Mouse (Mus musculus) lung, postnatal 0 days (tissue): ENCODE results near the gene Vav2. TPM values are rescaled to one million over a fixed set of nuclear protein-coding genes. Genes with fewer than 3 reads are reported as not detected.

ENCODE experiments used
- ATAC-seq: fragments of 200-750 bp; cut with Nextera tagmentation; 2 replicates; pipeline ENCODE4 v1.8.0; 2017; ENCODE audit warnings: moderate library complexity
- DNase-seq: peaks from one replicate; pipeline ENCODE4 v3.0.0-alpha.2; 2016; ENCODE audit warnings: low spot score
- H3K27ac ChIP-seq: fragments of 300-500 bp; sonication (generic); 2 replicates; pipeline ENCODE4 v1.5.1; 2014; ENCODE audit warnings: antibody characterized with exemption, mild to moderate bottlenecking, low read length, mixed read lengths
- H3K27me3 ChIP-seq: fragments of 300-500 bp; sonication (generic); replicated peaks from 2 replicates; pipeline ENCODE4 v1.6.1; 2014; ENCODE audit warnings: low read length, mixed read lengths; ENCODE audit not compliant: insufficient read depth
- H3K36me3 ChIP-seq: fragments of 300-500 bp; sonication (generic); 2 replicates; pipeline ENCODE4 v1.6.1; 2014; ENCODE audit warnings: low read length, mixed read lengths; ENCODE audit not compliant: insufficient read depth
- H3K4me1 ChIP-seq: fragments of 300-500 bp; sonication (generic); 2 replicates; pipeline ENCODE4 v1.6.1; 2014; ENCODE audit warnings: antibody characterized with exemption, low read depth, low read length, mixed read lengths; ENCODE audit not compliant: insufficient read depth
- H3K4me2 ChIP-seq: fragments of 300-500 bp; sonication (generic); replicated peaks from 2 replicates; pipeline ENCODE4 v1.6.1; 2014; ENCODE audit warnings: low read depth, mild to moderate bottlenecking, low read length, moderate library complexity, mixed read lengths
- H3K4me3 ChIP-seq: fragments of 300-500 bp; sonication (generic); 2 replicates; pipeline ENCODE4 v1.5.1; 2014; ENCODE audit warnings: low read depth, low read length
- H3K9ac ChIP-seq: fragments of 300-500 bp; sonication (generic); replicated peaks from 2 replicates; pipeline ENCODE4 v1.6.1; 2014; ENCODE audit warnings: low read depth, mild to moderate bottlenecking
- H3K9me3 ChIP-seq: fragments of 300-500 bp; sonication (generic); 2 replicates; pipeline ENCODE4 v1.6.1; 2016; ENCODE audit warnings: low read length, mixed read lengths
- CTCF ChIP-seq: IDR thresholded peaks from 2 replicates; pipeline ENCODE4 v1.5.1; 2016; ENCODE audit warnings: antibody characterized with exemption, mild to moderate bottlenecking
- EP300 ChIP-seq: IDR thresholded peaks from 2 replicates; pipeline ENCODE4 v1.6.1; 2016; ENCODE audit warnings: antibody characterized with exemption, mild to moderate bottlenecking, control low read depth
- WGBS: fragments of 180-500 bp; shearing (Covaris S2); extraction: QIAGEN DNeasy Blood & Tissue Kit; methylation state at CpG from one replicate; pipeline ENCODE4 v1.1.7; 2014; 5-methylcytosine and 5-hydroxymethylcytosine counted together
- polyA plus RNA-seq: library from polyadenylated mRNA; unstranded; fragments of >200 nt; fragmentation: Nextera tagmentation; extraction: Ambion mirVana; gene quantifications from 2 replicates; pipeline ENCODE4 v1.2.1, GENCODE M21; 2015

Gene Vav2
- polyA plus RNA-seq, 1 experiment from 2014 or later, result 12.1 TPM

DNA sequence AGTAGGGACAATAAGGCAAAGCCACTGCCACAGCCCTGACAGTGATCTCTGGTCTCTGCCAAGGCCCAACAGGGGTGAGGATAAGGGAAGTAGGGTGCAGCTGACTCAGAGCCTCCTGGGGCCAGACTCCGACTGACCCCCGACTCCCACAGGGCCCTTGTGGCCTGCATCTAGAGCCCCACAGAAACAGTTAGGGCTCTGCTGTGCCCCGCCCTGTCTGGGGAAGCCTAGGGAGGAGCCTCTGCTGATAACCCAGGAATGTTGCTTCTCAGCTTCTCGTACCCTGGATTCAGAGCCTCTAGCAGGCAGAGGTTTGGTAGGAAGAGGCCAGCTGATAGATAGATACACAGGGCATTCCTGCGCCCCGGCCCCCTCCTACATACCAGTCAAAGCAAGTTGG lies 99.8 kb downstream of the Vav2 start:
- 33% methylated on average over 6 of the region's 6 CpGs for WGBS
- no peak overlapping the region for H3K9ac ChIP-seq
- ATAC-seq (peak; percentile 42), DNase-seq (peak; percentile 68)
- H3K4me2 ChIP-seq, result no peak overlapping the region
- H3K27ac ChIP-seq, result peak overlapping the region; percentile 89
- peaks cover 29% of the 10 kb centered on the region for H3K4me1 ChIP-seq
- no peak overlapping the region for H3K4me3 ChIP-seq
- TF ChIP-seq EP300 (no peak; the same call in 1 of the 2 replicates), CTCF (no peak)
- H3K36me3 ChIP-seq, result no peaks in the 10 kb centered on the region
- H3K9me3 ChIP-seq, result no peaks in the 10 kb centered on the region
- no peaks in the 10 kb centered on the region for H3K27me3 ChIP-seq

- no peaks in the 10 kb centered on the region for H3K27me3 ChIP-seq
- 76% methylated on average over 7 of the region's 7 CpGs for WGBS
Measured at GRCm38 (mm10) chr2:27326357-27326756, 100.5 kb downstream of the Vav2 start.

GRCm38 (mm10) chr2:27324690-27325089 lies 102.1 kb downstream of the Vav2 start:
- no peak for ATAC-seq
- no peaks in the 10 kb centered on the region for H3K9me3 ChIP-seq
- no peaks in the 10 kb centered on the region for H3K27me3 ChIP-seq
- no peak for DNase-seq
- H3K4me3 ChIP-seq, result no peak overlapping the region
- H3K27ac ChIP-seq, result peak overlapping the region; percentile 54; the same call in 1 of the 2 replicates
- no peak overlapping the region; the same call in 1 of the 2 replicates for H3K4me2 ChIP-seq
- WGBS, result 21% methylated on average over 2 of the region's 2 CpGs
- TF ChIP-seq CTCF (no peak), EP300 (no peak)
- no peak overlapping the region for H3K9ac ChIP-seq
- H3K4me1 ChIP-seq, result peaks cover 25% of the 10 kb centered on the region
- H3K36me3 ChIP-seq, result no peaks in the 10 kb centered on the region

More at GRCm38 (mm10) chr2:27326357-27326756, 100.5 kb downstream of the Vav2 start:
- Histone ChIP-seq H3K4me2 (no peak overlapping the region), H3K9ac (no peak overlapping the region), H3K9me3 (no peaks in the 10 kb centered on the region), H3K36me3 (no peaks in the 10 kb centered on the region), H3K4me3 (no peak overlapping the region), H3K4me1 (peaks cover 27% of the 10 kb centered on the region), H3K27ac (no peak overlapping the region; the same call in 1 of the 2 replicates)
- no peak for DNase-seq
- TF ChIP-seq EP300, result no peak
- TF ChIP-seq CTCF, result no peak
- no peak for ATAC-seq

DNA sequence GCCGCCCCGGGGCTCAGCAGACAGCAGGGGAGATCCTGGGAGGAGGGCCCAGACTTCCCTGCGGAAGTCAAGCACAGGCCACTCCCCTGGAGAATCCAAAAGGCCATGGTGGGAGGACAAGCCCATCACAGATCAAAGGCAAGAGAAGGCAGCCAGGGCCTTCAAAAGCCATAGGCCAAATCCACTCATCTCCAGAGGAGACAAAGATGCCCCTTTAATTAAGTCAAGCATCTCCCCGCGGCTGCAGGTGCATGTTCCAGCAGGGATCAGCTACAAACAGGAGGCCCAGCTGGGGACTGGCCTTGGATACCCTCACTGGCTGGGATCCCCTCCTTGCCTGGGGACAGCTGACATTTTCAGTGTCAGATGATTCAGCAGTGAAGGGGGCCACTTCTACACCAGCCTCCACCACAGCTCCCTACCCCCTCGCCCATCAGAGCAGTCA lies 105.4 kb downstream of the Vav2 start:
- H3K4me3 ChIP-seq, result no peak overlapping the region
- no peaks in the 10 kb centered on the region for H3K27me3 ChIP-seq
- TF ChIP-seq EP300, result no peak
- no peak for TF ChIP-seq CTCF
- no peak overlapping the region for H3K4me2 ChIP-seq
- H3K27ac ChIP-seq, result no peak overlapping the region
- 47% methylated on average over 6 of the region's 6 CpGs for WGBS
- H3K9ac ChIP-seq, result no peak overlapping the region
- DNase-seq, result no peak
- ATAC-seq, result no peak
- H3K4me1 ChIP-seq, result peaks cover 2% of the 10 kb centered on the region; the same call in 1 of the 2 replicates
- H3K36me3 ChIP-seq, result no peaks in the 10 kb centered on the region
- no peaks in the 10 kb centered on the region for H3K9me3 ChIP-seq

DNA sequence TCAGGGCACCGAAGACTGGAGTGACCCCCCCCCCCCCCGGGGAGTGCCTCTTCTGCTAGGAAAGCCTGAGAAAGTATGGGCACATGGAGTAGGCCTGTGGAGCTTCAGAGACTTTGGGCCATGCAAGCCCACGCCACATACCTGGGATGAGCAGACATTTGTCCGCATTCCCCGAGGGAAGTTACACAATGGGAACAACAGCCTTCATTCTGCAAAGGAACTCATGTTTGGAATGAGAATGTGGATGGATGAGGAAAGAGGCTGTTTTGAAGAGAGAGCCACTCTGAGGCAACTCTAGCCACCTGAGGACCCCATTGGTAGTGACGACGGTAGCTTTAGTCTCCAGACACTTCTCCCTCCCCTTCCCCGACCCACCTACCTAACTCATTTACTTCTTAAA lies 106.0 kb downstream of the Vav2 start:
- Histone ChIP-seq H3K9ac (no peak overlapping the region), H3K4me1 (no peaks in the 10 kb centered on the region; the same call in 1 of the 2 replicates), H3K4me3 (no peak overlapping the region), H3K4me2 (no peak overlapping the region), H3K9me3 (no peaks in the 10 kb centered on the region), H3K27me3 (no peaks in the 10 kb centered on the region), H3K27ac (no peak overlapping the region), H3K36me3 (no peaks in the 10 kb centered on the region)
- ATAC-seq (no peak), DNase-seq (no peak)
- no peak for TF ChIP-seq CTCF
- TF ChIP-seq EP300, result no peak
- 73% methylated on average over 8 of the region's 8 CpGs for WGBS

DNA sequence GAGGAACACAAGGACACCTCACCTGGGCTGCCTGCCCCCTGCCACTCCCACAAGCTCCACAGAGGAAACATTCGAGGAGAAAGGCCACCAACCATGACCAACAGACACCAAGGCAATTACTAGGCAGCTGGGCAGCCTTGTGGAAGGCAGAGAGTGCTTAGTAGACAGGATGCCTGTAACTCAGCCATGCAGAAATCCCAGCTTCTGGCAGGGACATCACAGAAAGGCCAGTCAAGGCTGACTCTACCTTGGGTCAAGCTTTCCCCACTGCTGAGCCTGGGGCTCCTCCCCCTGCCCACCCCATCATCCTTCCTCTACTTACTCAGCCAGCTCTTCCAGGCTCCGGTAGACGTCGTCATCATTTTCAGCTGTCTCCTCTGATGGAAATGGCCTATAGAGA lies 108.2 kb downstream of the Vav2 start:
- no peak for DNase-seq
- Histone ChIP-seq H3K36me3 (no peaks in the 10 kb centered on the region), H3K9me3 (no peaks in the 10 kb centered on the region), H3K27me3 (no peaks in the 10 kb centered on the region), H3K9ac (no peak overlapping the region), H3K27ac (no peak overlapping the region), H3K4me2 (no peak overlapping the region), H3K4me3 (no peak overlapping the region), H3K4me1 (peaks cover 2% of the 10 kb centered on the region; the same call in 1 of the 2 replicates)
- 67% methylated on average over 4 of the region's 4 CpGs for WGBS
- no peak for ATAC-seq
- TF ChIP-seq CTCF (no peak), EP300 (no peak)

GRCm38 (mm10) chr2:27318197-27318596 lies 108.6 kb downstream of the Vav2 start:
- DNase-seq (no peak), ATAC-seq (no peak)
- Histone ChIP-seq H3K27ac (no peak overlapping the region), H3K4me1 (peaks cover 2% of the 10 kb centered on the region; the same call in 1 of the 2 replicates), H3K27me3 (no peaks in the 10 kb centered on the region), H3K4me3 (no peak overlapping the region), H3K36me3 (no peaks in the 10 kb centered on the region), H3K4me2 (no peak overlapping the region), H3K9ac (no peak overlapping the region), H3K9me3 (no peaks in the 10 kb centered on the region)
- 14% methylated on average over 1 of the region's 1 CpGs for WGBS
- TF ChIP-seq CTCF (no peak), EP300 (no peak)
